Mouse (Mus musculus) left cerebral cortex, adult 11 months (tissue): ENCODE measurements around the gene Rassf4.
A peak's percentile ranks its signal among the peaks of the same experiment; 100 is the strongest.

Experiments used
- DNase-seq: peaks from one replicate; pipeline ENCODE4 v3.0.0; 2022; ENCODE audit warnings: low spot score

Gene Rassf4

GRCm38 (mm10) chr6:116671768-116672167 lies 2.0 kb downstream of the Rassf4 start:
- DNase-seq: no peak

DNA sequence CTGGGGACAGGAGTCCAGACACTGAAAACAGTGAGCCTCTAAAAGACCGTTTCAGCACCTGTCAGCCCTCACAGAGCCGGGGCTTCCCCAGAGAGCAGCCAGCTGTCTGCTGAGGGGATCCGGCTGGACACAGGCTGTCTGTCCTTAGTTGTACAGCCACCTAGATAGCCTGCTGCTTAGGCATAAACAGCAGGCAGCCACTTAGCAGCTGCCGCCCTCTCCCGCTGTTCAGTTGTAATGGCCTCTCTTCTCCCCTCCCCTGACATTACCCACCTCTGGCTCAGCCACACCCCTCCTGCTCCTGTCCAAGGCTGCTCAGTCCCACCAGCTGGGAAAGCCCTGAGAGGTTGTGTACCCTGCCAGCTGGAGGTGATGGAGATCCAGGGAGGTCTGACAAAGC lies 2.7 kb downstream of the Rassf4 start:
- no peak for DNase-seq

- no peak for DNase-seq
Measured at GRCm38 (mm10) chr6:116670144-116670543, 3.6 kb downstream of the Rassf4 start.

DNA sequence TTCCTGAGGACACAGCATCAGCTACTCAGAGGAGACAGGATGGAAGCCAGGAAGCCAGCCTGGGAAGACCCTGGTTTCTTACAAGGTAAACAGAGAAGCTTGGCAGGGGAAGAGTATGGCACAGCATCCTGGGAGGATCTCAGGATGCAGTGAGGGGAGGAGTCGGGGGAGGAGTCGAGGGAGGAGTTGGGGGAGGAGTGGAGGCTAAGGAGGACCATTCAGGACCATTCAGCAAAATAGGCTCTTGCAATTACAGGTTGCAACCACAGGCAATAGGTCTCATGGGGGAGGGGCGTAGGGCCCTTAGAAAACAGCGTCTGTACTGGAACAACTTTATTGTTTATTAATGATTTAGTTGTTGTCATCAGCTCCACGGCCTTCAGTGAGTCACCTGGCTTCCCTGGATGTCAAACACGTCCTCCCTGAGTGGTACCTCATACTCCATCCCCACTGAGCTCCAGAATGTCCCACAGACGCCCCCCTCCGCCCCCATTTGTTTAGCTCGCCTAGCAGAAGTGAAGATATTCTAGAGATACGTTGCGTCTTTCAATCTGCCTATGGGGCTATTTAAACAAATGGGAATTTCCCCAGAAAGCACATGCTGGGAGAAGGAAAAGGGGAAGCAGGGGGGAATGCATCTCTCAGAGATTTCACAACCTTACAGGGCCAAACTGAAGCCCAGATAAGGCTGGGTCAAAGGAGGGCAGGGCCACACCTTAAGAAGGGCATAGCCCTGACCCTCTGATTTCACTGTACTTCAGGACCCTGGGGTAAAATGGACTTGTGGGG lies 4.9 kb downstream of the Rassf4 start:
- no peak for DNase-seq

GRCm38 (mm10) chr6:116667382-116667781 lies 6.4 kb downstream of the Rassf4 start:
- DNase-seq: no peak

DNA sequence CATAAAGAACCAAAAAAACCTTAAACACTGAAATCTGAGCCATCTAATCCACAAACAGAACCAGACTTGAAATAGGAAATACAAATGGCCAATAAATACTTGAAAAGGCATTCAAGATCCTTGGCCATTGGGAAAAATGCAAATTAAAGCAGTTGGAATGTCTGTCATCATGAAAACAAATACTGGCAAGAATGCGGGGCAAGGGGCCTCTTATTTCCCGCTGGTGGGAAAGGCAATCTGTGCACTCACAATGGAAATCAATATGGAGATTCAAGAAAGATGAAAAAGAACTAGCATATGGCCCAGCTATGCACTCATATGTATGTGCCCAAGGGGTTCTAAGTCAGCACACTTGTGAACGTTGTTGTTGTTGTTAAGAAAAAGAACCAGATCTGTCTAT lies 6.9 kb downstream of the Rassf4 start:
- DNase-seq: no peak

GRCm38 (mm10) chr6:116666085-116666750 lies 7.5 kb downstream of the Rassf4 start:
- no peak for DNase-seq

GRCm38 (mm10) chr6:116664830-116665229 lies 8.9 kb downstream of the Rassf4 start:
- DNase-seq: no peak

- DNase-seq: no peak
Measured at GRCm38 (mm10) chr6:116664031-116664430, 9.7 kb downstream of the Rassf4 start.

GRCm38 (mm10) chr6:116663364-116663763 lies 10.4 kb downstream of the Rassf4 start:
- no peak for DNase-seq

DNA sequence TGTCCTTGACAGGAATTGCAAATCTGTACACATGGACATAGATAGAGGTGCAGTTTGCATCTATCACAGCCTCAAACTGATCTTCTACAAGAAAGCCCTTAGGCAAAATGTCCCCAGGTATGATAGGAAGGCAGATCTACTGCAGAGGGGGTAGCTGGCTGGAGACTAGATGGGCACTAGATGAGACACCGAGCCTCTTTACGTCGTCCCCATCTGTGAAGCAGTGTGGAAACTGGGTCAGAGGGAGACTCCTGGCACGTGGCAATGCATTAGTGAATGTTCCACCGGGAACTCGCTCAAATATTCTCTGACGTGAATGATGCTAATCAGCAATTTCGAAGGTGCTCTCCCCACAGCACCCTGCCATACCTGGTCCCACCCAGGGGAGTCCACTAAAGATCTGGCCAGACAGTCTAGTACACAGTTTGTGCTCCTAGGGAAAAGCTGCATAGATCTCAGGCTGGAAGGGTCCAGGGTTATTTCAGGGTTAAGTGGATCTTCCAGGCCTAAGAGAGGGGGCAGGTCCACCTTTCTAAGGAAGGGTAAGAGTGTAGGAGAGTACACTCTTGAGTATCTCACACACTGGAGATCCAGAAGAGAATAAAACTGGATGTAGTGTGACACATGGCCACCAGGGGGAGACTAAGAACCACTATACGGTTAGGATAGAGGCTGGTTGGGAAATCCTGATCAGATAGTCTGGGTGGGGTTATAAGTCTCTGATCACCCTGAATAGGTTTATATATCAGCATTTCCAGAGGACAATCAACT lies 19.9 kb downstream of the Rassf4 start:
- DNase-seq: peak; percentile 45

- no peak for DNase-seq
Measured at GRCm38 (mm10) chr6:116653191-116653590, 20.6 kb downstream of the Rassf4 start.

GRCm38 (mm10) chr6:116651437-116652118 lies 22.2 kb downstream of the Rassf4 start:
- DNase-seq: no peak

GRCm38 (mm10) chr6:116650406-116650805 lies 23.3 kb downstream of the Rassf4 start, which contains the start of gene Depp1:
Gene Depp1, plus strand, starts transcription at chr6:116650609.
- no peak for DNase-seq

- DNase-seq: no peak
Measured at GRCm38 (mm10) chr6:116649811-116650210, 23.9 kb downstream of the Rassf4 start.

GRCm38 (mm10) chr6:116647763-116648162 lies 26.0 kb downstream of the Rassf4 start:
- DNase-seq: no peak

DNA sequence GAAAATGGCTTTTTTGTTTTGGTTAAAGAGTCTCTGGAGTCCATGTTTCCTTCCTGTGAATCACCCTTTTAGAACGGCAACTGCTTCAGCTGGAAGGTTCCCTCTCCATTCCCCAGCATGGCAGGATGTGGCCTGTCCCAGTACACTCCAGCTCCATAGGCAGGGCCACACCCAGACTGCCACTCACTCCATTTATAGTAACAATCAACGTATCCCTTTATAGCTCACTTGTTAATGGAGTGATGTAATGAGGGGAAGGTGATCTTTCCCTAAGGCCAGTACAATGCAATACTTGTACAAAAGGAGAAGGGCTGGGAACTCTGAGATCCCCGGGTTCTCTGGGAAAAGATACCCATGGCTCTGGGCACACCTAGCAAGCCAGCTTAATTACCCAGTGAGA lies 29.4 kb downstream of the Rassf4 start:
- DNase-seq: no peak

GRCm38 (mm10) chr6:116643881-116644280 lies 29.9 kb downstream of the Rassf4 start:
- no peak for DNase-seq

DNA sequence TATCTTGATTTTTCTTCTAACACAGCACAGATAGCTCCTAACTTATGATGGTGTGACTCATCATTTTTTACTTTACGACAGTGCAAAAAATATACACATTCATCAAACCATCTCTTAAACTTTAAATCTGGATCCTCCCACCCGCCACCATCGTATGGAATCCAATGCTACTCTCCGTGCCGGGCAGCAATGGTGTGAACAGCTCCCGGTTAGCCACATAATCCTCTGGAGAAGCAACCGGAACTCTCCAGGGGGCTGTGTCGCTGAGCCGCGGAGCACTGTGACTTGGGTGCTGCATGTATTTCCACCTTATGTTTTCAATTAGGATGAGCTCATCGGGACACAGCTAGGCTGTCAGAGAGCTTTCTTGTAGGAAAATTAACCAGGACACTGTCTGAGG lies 30.8 kb downstream of the Rassf4 start:
- DNase-seq: peak; percentile 23

GRCm38 (mm10) chr6:116639663-116640062 lies 34.1 kb downstream of the Rassf4 start:
- no peak for DNase-seq

DNA sequence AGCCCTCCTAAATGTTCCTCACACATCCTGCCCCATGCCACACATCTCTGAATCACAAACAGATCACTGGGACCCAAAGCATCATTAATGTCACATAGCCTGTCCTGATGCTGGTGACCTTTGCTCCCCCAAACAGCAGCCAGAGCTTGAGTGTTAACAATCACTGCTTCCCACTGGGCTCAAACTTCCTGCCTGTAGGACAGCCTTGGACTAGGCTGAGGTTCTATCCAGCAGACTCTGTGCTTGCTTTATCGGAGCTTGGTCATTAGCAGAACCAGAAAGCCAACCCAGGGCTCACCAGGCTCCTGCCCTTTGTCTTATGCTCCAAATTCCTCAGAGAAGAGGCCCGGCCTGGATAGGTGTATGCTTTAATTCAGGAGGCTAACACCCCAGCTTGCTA lies 34.9 kb downstream of the Rassf4 start:
- DNase-seq: no peak

DNA sequence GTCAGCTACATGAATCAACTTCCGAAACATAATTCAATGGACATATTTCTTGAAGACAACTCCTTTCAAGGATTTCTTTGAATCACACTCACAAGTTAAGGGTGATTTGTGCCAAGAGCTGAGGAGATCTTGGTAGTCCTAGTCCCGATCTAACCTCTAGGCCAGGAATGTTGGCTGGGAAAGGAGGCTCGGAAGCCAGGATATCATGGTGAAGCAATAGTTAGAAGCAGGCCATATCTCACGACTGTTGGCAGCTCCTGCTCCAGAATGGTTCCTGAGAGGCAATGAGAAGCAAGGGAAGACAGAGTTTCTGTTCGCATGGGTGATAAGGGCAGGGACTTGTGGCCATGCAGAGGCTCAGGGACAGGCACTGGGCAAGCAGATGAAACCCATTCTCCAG lies 36.3 kb downstream of the Rassf4 start:
- no peak for DNase-seq
